Mouse (Mus musculus) midbrain, embryonic 16.5 days (tissue): Measurements from ENCODE around the gene Fam178b. TPM values are rescaled to one million over a fixed set of nuclear protein-coding genes. Genes with fewer than 3 reads are reported as not detected.

ENCODE experiments used
- ATAC-seq: fragments of 200-750 bp; cut with Nextera tagmentation; 2 replicates; pipeline ENCODE4 v1.8.0; 2017; ENCODE audit warnings: moderate TSS enrichment
- H3K27ac ChIP-seq: fragments of 300-500 bp; sonication (generic); 2 replicates; pipeline ENCODE4 v1.5.1; 2014; ENCODE audit warnings: mild to moderate bottlenecking, low read length, mixed read lengths
- H3K27me3 ChIP-seq: fragments of 300-500 bp; sonication (generic); 2 replicates; pipeline ENCODE4 v1.6.1; 2014; ENCODE audit warnings: low read depth, low read length, mixed read lengths; ENCODE audit not compliant: control insufficient read depth, insufficient read depth
- H3K36me3 ChIP-seq: fragments of 300-500 bp; sonication (generic); 2 replicates; pipeline ENCODE4 v1.6.1; 2014; ENCODE audit warnings: mild to moderate bottlenecking, low read length, moderate library complexity, mixed read lengths; ENCODE audit not compliant: control insufficient read depth, insufficient read depth
- H3K4me1 ChIP-seq: fragments of 300-500 bp; sonication (generic); 2 replicates; pipeline ENCODE4 v1.6.1; 2014; ENCODE audit warnings: mild to moderate bottlenecking, low read length, mixed read lengths; ENCODE audit not compliant: control insufficient read depth, insufficient read depth
- H3K4me2 ChIP-seq: fragments of 300-500 bp; sonication (generic); 2 replicates; pipeline ENCODE4 v1.6.1; 2014; ENCODE audit warnings: mild to moderate bottlenecking, low read length, mixed read lengths
- H3K4me3 ChIP-seq: fragments of 300-500 bp; sonication (generic); 2 replicates; pipeline ENCODE4 v1.5.1; 2014; ENCODE audit warnings: low read depth, mild to moderate bottlenecking, low read length, moderate library complexity, mixed read lengths
- H3K9ac ChIP-seq: fragments of 300-500 bp; sonication (generic); 2 replicates; pipeline ENCODE4 v1.6.1; 2014; ENCODE audit warnings: low read depth, low read length, mixed read lengths
- H3K9me3 ChIP-seq: fragments of 300-500 bp; sonication (generic); replicated peaks from 2 replicates; pipeline ENCODE4 v1.6.1; 2014; ENCODE audit warnings: mild to moderate bottlenecking, low read length, mixed read lengths; ENCODE audit not compliant: control insufficient read depth, poor library complexity, severe bottlenecking
- WGBS: fragments of 180-500 bp; shearing (Covaris S2); extraction: QIAGEN DNeasy Blood & Tissue Kit; methylation state at CpG from one replicate; pipeline ENCODE4 v1.1.7; 2014; 5-methylcytosine and 5-hydroxymethylcytosine counted together
- polyA plus RNA-seq: library from polyadenylated mRNA; unstranded; fragments of >200 nt; fragmentation: Nextera tagmentation; extraction: Ambion mirVana; gene quantifications from 2 replicates; pipeline ENCODE4 v1.2.1, GENCODE M21; 2015

Fam178b gene
- polyA plus RNA-seq, 1 experiment from 2014 or later = 0.33 TPM

- no peaks in the 10 kb centered on the region for H3K27me3 ChIP-seq
- H3K4me3 ChIP-seq = no peak overlapping the region
- no peak overlapping the region for H3K4me2 ChIP-seq
- H3K36me3 ChIP-seq = peaks cover 41% of the 10 kb centered on the region
- no peak overlapping the region for H3K27ac ChIP-seq
- 88% methylated on average over 17 of the region's 17 CpGs for WGBS
- no peak overlapping the region for H3K9ac ChIP-seq
- peaks cover 37% of the 10 kb centered on the region for H3K4me1 ChIP-seq
- no peaks in the 10 kb centered on the region for H3K9me3 ChIP-seq
- ATAC-seq = no peak
These were observed 131.1 kb downstream of the Fam178b start for GRCm38 (mm10) chr1:36551904-36552303.

GRCm38 (mm10) chr1:36550075-36550863 is 132.7 kb downstream of the Fam178b start:
- Histone ChIP-seq H3K4me1 (peaks cover 35% of the 10 kb centered on the region), H3K27me3 (no peaks in the 10 kb centered on the region), H3K9ac (no peak overlapping the region), H3K36me3 (peaks cover 41% of the 10 kb centered on the region), H3K4me3 (no peak overlapping the region), H3K4me2 (no peak overlapping the region), H3K27ac (no peak overlapping the region), H3K9me3 (no peaks in the 10 kb centered on the region)
- ATAC-seq = no peak
- WGBS = 80% methylated on average over 20 of the region's 20 CpGs

DNA sequence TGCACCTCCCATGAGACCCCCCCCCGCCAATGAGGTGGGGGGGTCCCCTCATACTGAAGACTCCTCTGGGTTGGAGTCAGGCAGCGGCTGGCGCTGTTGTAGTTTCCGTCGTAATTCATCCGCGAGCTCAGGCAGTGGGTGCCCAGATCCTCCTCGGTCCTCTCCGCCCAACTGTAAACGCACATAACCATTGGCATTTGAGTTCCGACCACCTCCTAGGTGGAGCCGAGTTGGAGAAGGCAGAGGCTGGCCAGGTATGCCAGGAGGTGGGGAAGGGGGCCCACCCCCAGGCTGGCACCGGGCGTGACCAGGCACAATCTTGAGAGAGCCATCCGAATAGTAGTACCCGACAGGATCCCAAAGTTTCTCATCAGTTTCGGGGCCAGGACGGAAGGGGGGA is 133.5 kb downstream of the Fam178b start:
- Histone ChIP-seq H3K9ac (no peak overlapping the region), H3K4me3 (no peak overlapping the region), H3K27ac (no peak overlapping the region), H3K4me2 (no peak overlapping the region), H3K27me3 (no peaks in the 10 kb centered on the region), H3K9me3 (no peaks in the 10 kb centered on the region), H3K36me3 (peaks cover 41% of the 10 kb centered on the region), H3K4me1 (peaks cover 27% of the 10 kb centered on the region)
- 89% methylated on average over 18 of the region's 18 CpGs for WGBS
- ATAC-seq = no peak

GRCm38 (mm10) chr1:36548771-36549170 is 134.2 kb downstream of the Fam178b start:
- H3K4me1 ChIP-seq = peaks cover 22% of the 10 kb centered on the region
- no peak for ATAC-seq

DNA sequence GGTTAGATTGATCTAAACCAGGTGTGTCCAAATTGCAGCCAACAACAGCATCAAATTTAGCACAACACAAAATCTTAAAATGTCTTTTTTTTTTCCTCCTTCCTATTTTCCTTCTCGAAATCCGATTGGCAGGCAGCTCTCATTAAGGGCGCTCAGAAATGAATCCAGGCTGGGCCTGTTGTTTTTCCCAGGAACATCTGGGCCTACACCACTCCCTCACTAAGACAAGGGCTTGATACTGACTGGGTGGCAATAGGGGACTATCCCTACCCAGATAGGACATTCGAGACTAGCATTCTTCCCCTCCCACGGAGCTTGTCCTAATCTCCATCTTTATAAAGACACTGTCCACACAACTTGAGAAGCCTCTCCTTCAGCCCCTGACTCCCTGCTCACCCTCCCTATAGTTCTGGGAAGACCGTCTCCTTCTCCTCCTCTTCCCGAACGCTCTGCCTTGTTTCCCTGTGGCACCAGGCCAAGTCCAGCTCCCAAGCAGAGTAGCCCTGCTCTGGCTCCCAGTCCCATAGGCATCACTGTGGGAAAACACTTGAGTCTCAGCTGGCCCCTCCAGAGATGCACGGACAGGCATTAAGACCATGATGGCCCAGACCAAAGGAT is 134.9 kb downstream of the Fam178b start:
- H3K36me3 ChIP-seq = peaks cover 36% of the 10 kb centered on the region
- H3K9me3 ChIP-seq = no peaks in the 10 kb centered on the region
- no peak overlapping the region for H3K4me3 ChIP-seq
- 29% methylated on average over 9 of the region's 9 CpGs for WGBS
- H3K27ac ChIP-seq = peak overlapping the region; percentile 70
- ATAC-seq = no peak
- H3K27me3 ChIP-seq = no peaks in the 10 kb centered on the region
- H3K9ac ChIP-seq = 0 out of 2 replicates have a peak overlapping the region, but pooled peaks have one; percentile 1
- peaks cover 23% of the 10 kb centered on the region for H3K4me1 ChIP-seq
- no peak overlapping the region for H3K4me2 ChIP-seq

More at GRCm38 (mm10) chr1:36548771-36549170, 134.2 kb downstream of the Fam178b start:
- Histone ChIP-seq H3K36me3 (peaks cover 41% of the 10 kb centered on the region), H3K27me3 (no peaks in the 10 kb centered on the region), H3K27ac (no peak overlapping the region), H3K9me3 (no peaks in the 10 kb centered on the region), H3K4me3 (no peak overlapping the region), H3K9ac (0 out of 2 replicates have a peak overlapping the region, but pooled peaks have one; percentile 7), H3K4me2 (no peak overlapping the region)
- 50% methylated on average over 8 of the region's 8 CpGs for WGBS

GRCm38 (mm10) chr1:36546888-36547471 is 136.0 kb downstream of the Fam178b start, which contains the start of gene Ankrd39:
Ankrd39 (minus strand) TSS chr1:36547445.
- Histone ChIP-seq H3K27me3 (no peaks in the 10 kb centered on the region), H3K9me3 (no peaks in the 10 kb centered on the region), H3K9ac (peak within 1 kb of the TSS; percentile 92), H3K36me3 (peaks cover 26% of the 10 kb centered on the region), H3K27ac (peak within 1 kb of the TSS; percentile 81), H3K4me3 (peak within 1 kb of the TSS; percentile 69), H3K4me2 (peak within 1 kb of the TSS; percentile 76), H3K4me1 (peaks cover 23% of the 10 kb centered on the region)
- ATAC-seq = peak; percentile 96
- under 1% methylated on average over 43 of the region's 43 CpGs for WGBS

GRCm38 (mm10) chr1:36545845-36546600 is 137.0 kb downstream of the Fam178b start:
- peaks cover 26% of the 10 kb centered on the region for H3K36me3 ChIP-seq
- ATAC-seq = 0 out of 2 replicates have a peak, but pooled peaks have one; percentile 1
- H3K27ac ChIP-seq = no peak overlapping the region
- H3K9ac ChIP-seq = peak overlapping the region; percentile 92; the same call in 1 of the 2 replicates
- 64% methylated on average over 18 of the region's 19 CpGs for WGBS
- peak overlapping the region; percentile 76 for H3K4me2 ChIP-seq
- H3K4me1 ChIP-seq = peaks cover 23% of the 10 kb centered on the region
- no peaks in the 10 kb centered on the region for H3K27me3 ChIP-seq
- peak overlapping the region; percentile 69 for H3K4me3 ChIP-seq
- H3K9me3 ChIP-seq = no peaks in the 10 kb centered on the region

DNA sequence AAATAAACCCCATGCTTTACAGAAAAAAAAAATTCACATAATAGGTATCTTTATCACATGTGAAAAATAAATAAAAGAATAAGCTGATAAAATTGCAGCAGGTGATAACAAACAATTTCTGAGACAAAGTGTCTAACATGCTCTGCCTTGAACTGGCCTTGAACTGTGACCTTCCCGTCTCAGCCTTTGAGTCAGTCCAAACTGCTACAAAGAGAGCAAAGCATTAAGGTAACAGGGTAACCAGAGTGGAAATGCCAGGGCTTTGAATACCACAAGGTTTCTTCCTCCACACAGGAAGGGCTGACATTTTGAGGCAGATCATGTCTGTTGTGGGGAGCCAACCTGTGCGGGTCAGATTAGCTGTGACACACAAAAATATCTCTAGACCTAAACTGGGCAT is 137.6 kb downstream of the Fam178b start:
- no peak overlapping the region for H3K4me3 ChIP-seq
- 83% methylated on average over 2 of the region's 2 CpGs for WGBS
- H3K4me2 ChIP-seq = peak overlapping the region; percentile 4; the same call in 1 of the 2 replicates
- H3K36me3 ChIP-seq = peaks cover 24% of the 10 kb centered on the region
- peaks cover 23% of the 10 kb centered on the region for H3K4me1 ChIP-seq
- H3K27ac ChIP-seq = no peak overlapping the region
- ATAC-seq = no peak
- no peaks in the 10 kb centered on the region for H3K27me3 ChIP-seq
- no peak overlapping the region for H3K9ac ChIP-seq
- H3K9me3 ChIP-seq = no peaks in the 10 kb centered on the region
